Mouse (Mus musculus) lung, embryonic 15.5 days (tissue): ENCODE measurements around the gene Zfp36l3. TPM values are rescaled to one million over a fixed set of nuclear protein-coding genes. Genes with fewer than 3 reads are reported as not detected.
"Not testable (repeated sequence)": the region's sequence is repeated elsewhere in the genome, so short reads cannot be mapped to it uniquely, and the experiment has no call there.

Experiments
- ATAC-seq: fragments of 200-750 bp; cut with Nextera tagmentation; 2 replicates; pipeline ENCODE4 v1.8.0; 2017; ENCODE audit warnings: moderate number of reproducible peaks, borderline replicate concordance; ENCODE audit not compliant: low FRiP score, low TSS enrichment; ENCODE audit errors: extremely low read depth
- H3K27ac ChIP-seq: fragments of 300-500 bp; sonication (generic); 2 replicates; pipeline ENCODE4 v1.5.1; 2015; ENCODE audit warnings: moderate library complexity, mild to moderate bottlenecking, inconsistent platforms
- H3K27me3 ChIP-seq: fragments of 300-500 bp; sonication (generic); 2 replicates; pipeline ENCODE4 v1.6.1; 2015; ENCODE audit warnings: inconsistent platforms
- H3K36me3 ChIP-seq: fragments of 300-500 bp; sonication (generic); 2 replicates; pipeline ENCODE4 v1.6.1; 2015; ENCODE audit warnings: inconsistent platforms
- H3K4me1 ChIP-seq: fragments of 300-500 bp; sonication (generic); 2 replicates; pipeline ENCODE4 v1.6.1; 2015; ENCODE audit warnings: inconsistent platforms
- H3K4me2 ChIP-seq: fragments of 300-500 bp; sonication (generic); 2 replicates; pipeline ENCODE4 v1.6.1; 2015; ENCODE audit warnings: inconsistent platforms, mild to moderate bottlenecking, moderate library complexity
- H3K4me3 ChIP-seq: fragments of 300-500 bp; sonication (generic); 2 replicates; pipeline ENCODE4 v1.5.1; 2015; ENCODE audit warnings: mild to moderate bottlenecking, inconsistent platforms
- H3K9ac ChIP-seq: fragments of 300-500 bp; sonication (generic); 2 replicates; pipeline ENCODE4 v1.6.1; 2015; ENCODE audit warnings: inconsistent platforms
- H3K9me3 ChIP-seq: fragments of 300-500 bp; sonication (generic); 2 replicates; pipeline ENCODE4 v1.6.1; 2016; ENCODE audit warnings: inconsistent platforms
- WGBS: fragments of 180-500 bp; shearing (Covaris S2); methylation state at CpG from one replicate; pipeline ENCODE4 v1.1.7; 2015; 5-methylcytosine and 5-hydroxymethylcytosine counted together
- polyA plus RNA-seq: library from polyadenylated mRNA; unstranded; fragments of >200 nt; fragmentation: Nextera tagmentation; extraction: Ambion mirVana; gene quantifications from 2 replicates; pipeline ENCODE4 v1.2.1, GENCODE M21; 2015

The Zfp36l3 gene
- polyA plus RNA-seq = not detected in 2 replicates

DNA sequence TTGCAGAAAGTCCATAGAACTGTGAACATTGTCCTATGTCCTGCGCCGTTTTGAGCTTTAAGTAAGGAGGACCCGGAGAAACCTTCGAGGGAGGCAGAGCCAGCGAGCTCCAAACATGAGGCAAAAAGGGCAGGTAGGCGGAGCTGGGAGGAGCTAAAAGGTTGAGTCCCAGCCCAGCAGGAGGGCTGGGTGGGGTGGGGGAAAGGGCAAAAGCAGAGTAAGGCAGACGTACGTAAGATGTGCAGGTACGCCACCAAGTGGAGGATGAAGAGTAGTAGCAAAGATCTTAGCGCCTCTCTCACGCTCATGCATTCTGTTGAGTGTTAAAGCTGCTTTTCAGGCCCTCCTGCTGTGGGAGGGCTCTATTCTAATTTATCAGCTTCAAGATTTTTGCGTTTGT is at the start of gene Zfp36l3:
Gene Zfp36l3 (minus strand): TSS at position 119 of the 400 bp plus-strand sequence.
- 82% methylated on average over 12 of the region's 12 CpGs for WGBS

GRCm38 (mm10) chrX:53799074-53799473 is 22.9 kb upstream of the Zfp36l3 start:
- H3K4me3 ChIP-seq = no peak overlapping the region
- H3K4me1 ChIP-seq = no peaks in the 10 kb centered on the region
- H3K4me2 ChIP-seq = no peak overlapping the region
- WGBS = 43% methylated on average over 3 of the region's 3 CpGs
- no peak for ATAC-seq
- H3K36me3 ChIP-seq = no peaks in the 10 kb centered on the region
- no peak overlapping the region for H3K27ac ChIP-seq
- no peaks in the 10 kb centered on the region for H3K9me3 ChIP-seq
- no peak overlapping the region for H3K9ac ChIP-seq
- H3K27me3 ChIP-seq = no peaks in the 10 kb centered on the region

More for the DNA sequence above, at the start of gene Zfp36l3:
- no peak for ATAC-seq
- no peak within 1 kb of the TSS for H3K9ac ChIP-seq
- H3K36me3 ChIP-seq = no peaks in the 10 kb centered on the region
- no peaks in the 10 kb centered on the region for H3K4me1 ChIP-seq
- no peak within 1 kb of the TSS for H3K27ac ChIP-seq
- H3K4me3 ChIP-seq = no peak within 1 kb of the TSS
- H3K4me2 ChIP-seq = no peak within 1 kb of the TSS
- no peaks in the 10 kb centered on the region for H3K27me3 ChIP-seq
- H3K9me3 ChIP-seq = no peaks in the 10 kb centered on the region

- H3K27ac ChIP-seq, H3K4me1 ChIP-seq, H3K9me3 ChIP-seq, H3K27me3 ChIP-seq, H3K36me3 ChIP-seq, H3K4me3 ChIP-seq, H3K9ac ChIP-seq, H3K4me2 ChIP-seq, ATAC-seq: not testable (repeated sequence)
- WGBS = 77% methylated on average over 11 of the region's 11 CpGs
These were observed 21.3 kb upstream of the Zfp36l3 start, which contains the start of gene Xlr for GRCm38 (mm10) chrX:53797519-53797918. Gene Xlr (minus strand): TSS chrX:53797706.

DNA sequence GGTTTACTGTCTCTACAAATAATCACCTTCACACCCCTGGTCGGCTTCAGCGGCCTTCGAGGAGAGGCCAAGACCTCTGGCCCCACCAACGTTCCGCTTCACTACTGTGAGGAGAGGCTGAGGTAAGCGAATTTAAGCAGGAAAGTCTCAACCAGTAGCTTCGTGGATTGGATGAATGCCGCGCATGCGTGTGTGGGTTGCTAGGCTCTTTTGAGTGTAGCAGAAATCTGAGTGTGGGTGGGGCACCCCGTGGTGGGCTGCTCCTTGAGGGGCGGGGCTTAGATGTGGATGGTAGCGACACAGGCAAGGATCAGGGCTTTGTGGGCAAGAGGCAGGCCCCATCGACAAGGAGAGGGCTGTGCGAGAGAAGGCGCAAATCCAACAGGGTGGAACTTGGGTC is 18.5 kb downstream of the Zfp36l3 start, which contains the start of gene 1700013H16Rik:
Gene 1700013H16Rik (minus strand): TSS at position 96 of the 400 bp plus-strand sequence.
- WGBS = 92% methylated on average over 16 of the region's 16 CpGs
- no peak for ATAC-seq
- Histone ChIP-seq H3K9me3 (no peaks in the 10 kb centered on the region), H3K4me2 (no peak within 1 kb of the TSS), H3K4me3 (no peak within 1 kb of the TSS), H3K4me1 (no peaks in the 10 kb centered on the region), H3K36me3 (no peaks in the 10 kb centered on the region), H3K27me3 (no peaks in the 10 kb centered on the region), H3K9ac (no peak within 1 kb of the TSS), H3K27ac (no peak within 1 kb of the TSS)

GRCm38 (mm10) chrX:53752851-53753250 is 23.3 kb downstream of the Zfp36l3 start:
- WGBS = 95% methylated on average over 1 of the region's 1 CpGs
- no peak for ATAC-seq
- Histone ChIP-seq H3K27ac (no peak overlapping the region), H3K36me3 (no peaks in the 10 kb centered on the region), H3K4me3 (no peak overlapping the region), H3K4me1 (no peaks in the 10 kb centered on the region), H3K4me2 (no peak overlapping the region), H3K27me3 (no peaks in the 10 kb centered on the region), H3K9me3 (no peaks in the 10 kb centered on the region), H3K9ac (no peak overlapping the region)

- Histone ChIP-seq H3K27ac (no peak overlapping the region), H3K4me2 (no peak overlapping the region), H3K36me3 (no peaks in the 10 kb centered on the region), H3K9ac (no peak overlapping the region), H3K9me3 (no peaks in the 10 kb centered on the region), H3K4me1 (no peaks in the 10 kb centered on the region), H3K4me3 (no peak overlapping the region), H3K27me3 (no peaks in the 10 kb centered on the region)
- WGBS = 79% methylated on average over 2 of the region's 2 CpGs
- no peak for ATAC-seq
These were observed 47.2 kb downstream of the Zfp36l3 start for GRCm38 (mm10) chrX:53728967-53729366.

DNA sequence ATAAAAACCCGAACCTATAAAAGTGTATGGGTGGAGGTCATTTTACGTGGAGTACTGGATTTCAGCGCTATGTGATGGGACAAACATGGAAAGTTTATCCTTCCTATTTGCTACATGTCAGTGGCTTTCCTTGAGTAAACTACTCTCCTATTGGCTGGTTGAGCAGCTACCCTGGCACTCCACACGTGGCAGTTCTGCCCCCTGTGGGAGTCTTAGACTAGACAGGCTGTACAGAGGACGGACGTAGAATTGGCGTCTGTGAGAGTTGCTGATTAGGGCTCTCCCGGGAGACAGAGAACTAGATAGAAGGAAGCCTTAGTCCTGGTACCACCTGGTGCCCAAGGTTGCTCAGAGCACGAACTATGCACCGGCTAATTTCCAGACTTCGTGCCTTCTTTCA is 51.6 kb downstream of the Zfp36l3 start, which contains the start of gene 4930502E18Rik:
Gene 4930502E18Rik (plus strand): TSS at position 231 of the 400 bp plus-strand sequence.
- no peaks in the 10 kb centered on the region for H3K27me3 ChIP-seq
- H3K4me1 ChIP-seq = no peaks in the 10 kb centered on the region
- WGBS = 78% methylated on average over 11 of the region's 11 CpGs

More for the DNA sequence above, 51.6 kb downstream of the Zfp36l3 start, which contains the start of gene 4930502E18Rik:
- Histone ChIP-seq H3K9me3 (no peaks in the 10 kb centered on the region), H3K4me2 (no peak within 1 kb of the TSS), H3K27ac (no peak within 1 kb of the TSS), H3K4me3 (no peak within 1 kb of the TSS), H3K36me3 (no peaks in the 10 kb centered on the region), H3K9ac (no peak within 1 kb of the TSS)
- no peak for ATAC-seq

Other genes with a start within 250 kb of the Zfp36l3 start
- gene Rtl8c, start 168.4 kb downstream of the Zfp36l3 start, polyA plus RNA-seq = 33.2 and 35.3 TPM in 2 replicates
- gene Gm14597, start 167.4 kb downstream of the Zfp36l3 start, polyA plus RNA-seq = not detected in 2 replicates
- gene Rtl8a, start 132.7 kb downstream of the Zfp36l3 start, polyA plus RNA-seq = 89.3 and 93.5 TPM in 2 replicates
- gene Rtl8b, start 106.0 kb downstream of the Zfp36l3 start, polyA plus RNA-seq = 76.0 and 84.2 TPM in 2 replicates
- gene 4930502E18Rik, start 51.6 kb downstream of the Zfp36l3 start, polyA plus RNA-seq = 0.10 TPM in 1 of 2 replicates, not detected in the other
- not detected in 2 replicates for gene 1700013H16Rik, start 18.6 kb downstream of the Zfp36l3 start, polyA plus RNA-seq
- 1.5 and 1.7 TPM in 2 replicates for gene Xlr, start 21.3 kb upstream of the Zfp36l3 start, polyA plus RNA-seq